In genomic region chr11:35827714-35828113, GRCm38 (mm10) we compare ENCODE assay signal across 23 mouse cellular contexts. TPM values are rescaled to one million over a fixed set of nuclear protein-coding genes. Genes with fewer than 3 reads are reported as not detected.
DNase-seq lines count a peak whose midpoint lies in the region; ATAC-seq and TF ChIP-seq lines count a peak whose summit lies in the region.
"Had no signal": no experiment of that assay in that cellular context is flagged by ENCODE, and none has a peak within 500 bp of the region (broad histone marks: within the 10 kb centered on the region; RNA-seq: fewer than 3 reads in every experiment).

No protein-coding gene starts in this region.

- no peak overlapping the region for H3K4me2 ChIP-seq in liver, postnatal 0 days (ENCODE audit: low read depth, low read length)
- no peak overlapping the region for H3K4me2 ChIP-seq in liver, embryonic 11.5 days
- no peak overlapping the region for H3K4me2 ChIP-seq in midbrain, embryonic 13.5 days (replicated peaks)
- H3K4me2 ChIP-seq: forebrain, embryonic 13.5 days; heart, embryonic 12.5 days; hindbrain, embryonic 15.5 days had no signal

- no peak for ATAC-seq in liver, postnatal 0 days
- ATAC-seq in liver, embryonic 11.5 days (replicated peaks; ENCODE audit: low FRiP score): no peak
- peak; percentile 70 for ATAC-seq in neutrophil, adult 5-6 weeks (ENCODE audit: extremely low read depth, insufficient number of reproducible peaks, low FRiP score, poor library complexity, severe bottlenecking)
- no peak for ATAC-seq in midbrain, embryonic 13.5 days
- ATAC-seq: forebrain, embryonic 13.5 days; forebrain, postnatal 0 days had no signal

- no peak for DNase-seq in liver, postnatal 0 days
- no peak for DNase-seq in liver, embryonic 11.5 days (ENCODE audit: low spot score)
- no peak for DNase-seq in urinary bladder, adult 2 months (ENCODE audit: low spot score)
- no peak for DNase-seq in left cerebral cortex, postnatal 14 days (ENCODE audit: low spot score in 2 of 2)
- DNase-seq: adrenal gland, postnatal 10 days; cerebellum, adult 18-20 months; cerebellum, adult 9-11 months; cerebellum, postnatal 36 days; forebrain, postnatal 0 days; heart, adult 2 months had no signal

- H3K27ac ChIP-seq in liver, postnatal 0 days (ENCODE audit: low read depth): 0 out of 2 replicates have a peak overlapping the region, but pooled peaks have one; percentile 24
- H3K27ac ChIP-seq in liver, embryonic 11.5 days (ENCODE audit: low read depth, low read length): no peak overlapping the region
- H3K27ac ChIP-seq in bone marrow macrophage, adult 2 months (ENCODE audit: insufficient read depth, low read depth, low read length): peak overlapping the region; percentile 27
- peak overlapping the region; percentile 22; the same call in 1 of the 2 replicates for H3K27ac ChIP-seq in macrophage
- no peak overlapping the region for H3K27ac ChIP-seq in midbrain, embryonic 13.5 days
- H3K27ac ChIP-seq: embryonic facial prominence, embryonic 10.5 days; forebrain, embryonic 13.5 days; heart, adult 2 months; hindbrain, embryonic 15.5 days had no signal

- no peak overlapping the region for H3K9ac ChIP-seq in liver, postnatal 0 days (replicated peaks)
- no peak overlapping the region for H3K9ac ChIP-seq in liver, embryonic 11.5 days (ENCODE audit: low read depth, low read length)
- H3K9ac ChIP-seq in midbrain, embryonic 13.5 days (replicated peaks): no peak overlapping the region
- H3K9ac ChIP-seq: forebrain, embryonic 13.5 days; forebrain, postnatal 0 days; heart, embryonic 12.5 days; hindbrain, embryonic 15.5 days had no signal

- TF ChIP-seq CTCF in liver, postnatal 0 days (IDR thresholded peaks at IDR 0.05; ENCODE audit: low read depth): no peak
- no peak for TF ChIP-seq CTCF in bone marrow macrophage, adult 2 months (IDR thresholded peaks at IDR 0.05; ENCODE audit: low read depth, low read length)

- peaks cover 43% of the 10 kb centered on the region for H3K79me2 ChIP-seq in macrophage (ENCODE audit: inconsistent target)

- peaks cover 76% of the 10 kb centered on the region for H3K36me3 ChIP-seq in liver, postnatal 0 days (replicated peaks; ENCODE audit: insufficient read depth, low read length)
- peaks cover 53% of the 10 kb centered on the region; the same call in 1 of the 2 replicates for H3K36me3 ChIP-seq in liver, embryonic 11.5 days (ENCODE audit: control insufficient read depth, insufficient read depth, low read length)
- peaks cover 88% of the 10 kb centered on the region for H3K36me3 ChIP-seq in macrophage (ENCODE audit: inconsistent target)
- peaks cover 78% of the 10 kb centered on the region for H3K36me3 ChIP-seq in midbrain, embryonic 13.5 days

- no peak for TF ChIP-seq POLR2A in bone marrow macrophage, adult 2 months (IDR thresholded peaks at IDR 0.05; ENCODE audit: borderline replicate concordance, low read depth, low read length)

- WGBS in liver, postnatal 0 days (ENCODE audit: insufficient replicate concordance): 68% methylated on average over 6 of the region's 6 CpGs
- 86% methylated on average over 6 of the region's 6 CpGs for WGBS in liver, embryonic 11.5 days
- WGBS in macrophage (ENCODE audit: missing documents): 15% methylated on average over 6 of the region's 6 CpGs
- WGBS in midbrain, embryonic 13.5 days: 95% methylated on average over 6 of the region's 6 CpGs

- no peaks in the 10 kb centered on the region for H3K4me1 ChIP-seq in liver, postnatal 0 days (ENCODE audit: insufficient read depth)
- peaks cover 4% of the 10 kb centered on the region for H3K4me1 ChIP-seq in liver, embryonic 11.5 days (replicated peaks; ENCODE audit: control insufficient read depth, insufficient read depth, low read length)
- peaks cover 24% of the 10 kb centered on the region for H3K4me1 ChIP-seq in bone marrow macrophage, adult 2 months (ENCODE audit: control insufficient read depth, insufficient read depth, low read length)
- H3K4me1 ChIP-seq in midbrain, embryonic 13.5 days (replicated peaks): peaks cover 7% of the 10 kb centered on the region

- no peak overlapping the region for H3K4me3 ChIP-seq in liver, postnatal 0 days (ENCODE audit: low read depth, low read length)
- no peak overlapping the region for H3K4me3 ChIP-seq in liver, embryonic 11.5 days (ENCODE audit: low read depth, low read length)
- no peak overlapping the region for H3K4me3 ChIP-seq in bone marrow macrophage, adult 2 months (ENCODE audit: insufficient read depth, low read length)
- H3K4me3 ChIP-seq in macrophage (ENCODE audit: inconsistent target): no peak overlapping the region
- no peak overlapping the region for H3K4me3 ChIP-seq in midbrain, embryonic 13.5 days (replicated peaks)
- H3K4me3 ChIP-seq: embryonic facial prominence, embryonic 10.5 days; forebrain, embryonic 13.5 days; heart, adult 2 months; heart, embryonic 12.5 days; hindbrain, embryonic 15.5 days had no signal

- intact Hi-C loops in left cerebral cortex, postnatal 14 days (cut with DNase I): no loop called here

- no peaks in the 10 kb centered on the region for H3K9me3 ChIP-seq in liver, postnatal 0 days (ENCODE audit: low read length)
- H3K9me3 ChIP-seq in liver, embryonic 11.5 days (ENCODE audit: control insufficient read depth, low read length): no peaks in the 10 kb centered on the region
- H3K9me3 ChIP-seq in midbrain, embryonic 13.5 days: no peaks in the 10 kb centered on the region
- H3K9me3 ChIP-seq: embryonic facial prominence, embryonic 10.5 days; forebrain, embryonic 13.5 days; heart, embryonic 12.5 days; hindbrain, embryonic 15.5 days had no signal

- TF ChIP-seq EP300 in liver, postnatal 0 days (IDR thresholded peaks at IDR 0.05; ENCODE audit: low read depth): no peak

- H3K27me3 ChIP-seq in liver, postnatal 0 days (ENCODE audit: insufficient read depth, low read length): no peaks in the 10 kb centered on the region
- H3K27me3 ChIP-seq in liver, embryonic 11.5 days (replicated peaks; ENCODE audit: control insufficient read depth, insufficient read depth, low read length): no peaks in the 10 kb centered on the region
- no peaks in the 10 kb centered on the region for H3K27me3 ChIP-seq in midbrain, embryonic 13.5 days
- H3K27me3 ChIP-seq: CH12.LX; forebrain, embryonic 13.5 days; heart, embryonic 12.5 days; hindbrain, embryonic 15.5 days had no signal

RNA-seq across cellular contexts. Expression of gene Rars, which starts 6.6 kb away (rescaled TPM):
- 26.9 and 28.3 TPM in 2 replicates for polyA plus RNA-seq in liver, postnatal 0 days (2015; fragmentation: Nextera tagmentation; extraction: Ambion mirVana)
- 137 and 141 TPM in 2 replicates for polyA plus RNA-seq in liver, embryonic 11.5 days (2014; fragmentation: Nextera tagmentation; extraction: Ambion mirVana)
- polyA plus RNA-seq in bone marrow macrophage, adult 2 months (2012; ENCODE audit: insufficient read depth, insufficient read length, missing spikeins): 37.2 and 41.5 TPM in 2 replicates
- total RNA-seq in macrophage (2018; cell fraction: chromatin; rRNA removed): 100 to 1,000 TPM in 10 of 26 experiments, 10 to 100 TPM in 16; 43.7 to 146 (median 96.7) TPM
- total RNA-seq in macrophage (2018; cell fraction: cytosol; rRNA removed): 10 to 100 TPM; 54.8 to 86.8 (median 67.8) TPM
- 100 to 1,000 TPM in 3 of 26 experiments, 10 to 100 TPM in 23; 39.7 to 131 (median 75.3) TPM for total RNA-seq in macrophage (2018; cell fraction: nucleus; rRNA removed)
- polyA plus RNA-seq in macrophage (2018): 56.1 to 122 TPM (median 102 TPM) in 3 replicates
- 40.3 and 49.7 TPM in 2 replicates for total RNA-seq in neutrophil, adult 5-6 weeks (2017)
- polyA plus RNA-seq in urinary bladder, adult 2 months (2012; rRNA removed): 49.7 and 52.7 TPM in 2 replicates
- 74.0 and 80.0 TPM in 2 replicates for polyA plus RNA-seq in midbrain, embryonic 13.5 days (2015; fragmentation: Nextera tagmentation; extraction: Ambion mirVana)
- total RNA-seq in left cerebral cortex, postnatal 14 days (2021): 10 to 100 TPM; 45.4 to 47.9 TPM

RNA-seq across cellular contexts. Expression of gene Fbll1, which starts 29.0 kb away (rescaled TPM):
- polyA plus RNA-seq in liver, postnatal 0 days (2015; fragmentation: Nextera tagmentation; extraction: Ambion mirVana): not detected in 2 replicates
- not detected in 2 replicates for polyA plus RNA-seq in liver, embryonic 11.5 days (2014; fragmentation: Nextera tagmentation; extraction: Ambion mirVana)
- not detected in 2 replicates for polyA plus RNA-seq in bone marrow macrophage, adult 2 months (2012; ENCODE audit: insufficient read depth, insufficient read length, missing spikeins)
- not detected for total RNA-seq in macrophage (2018; cell fraction: chromatin; rRNA removed)
- total RNA-seq in macrophage (2018; cell fraction: cytosol; rRNA removed): not detected
- total RNA-seq in macrophage (2018; cell fraction: nucleus; rRNA removed): not detected
- polyA plus RNA-seq in macrophage (2018): not detected in 3 replicates
- total RNA-seq in neutrophil, adult 5-6 weeks (2017): not detected in 2 replicates
- 0.07 TPM in 1 of 2 replicates, not detected in the other for polyA plus RNA-seq in urinary bladder, adult 2 months (2012; rRNA removed)
- 8.6 and 13.2 TPM in 2 replicates for polyA plus RNA-seq in midbrain, embryonic 13.5 days (2015; fragmentation: Nextera tagmentation; extraction: Ambion mirVana)
- total RNA-seq in left cerebral cortex, postnatal 14 days (2021): 10 to 100 TPM; 48.7 to 50.3 TPM
- total RNA-seq: CH12.LX; gastrocnemius, adult 8-10 months; gastrocnemius, postnatal 4 days; heart, adult 2 months; heart, postnatal 25 days had no signal
- polyA plus RNA-seq: heart, adult 2 months; heart, embryonic 12.5 days; heart, embryonic 16.5 days had no signal

RNA-seq across cellular contexts. Expression of gene Pank3, which starts 58.4 kb away (rescaled TPM):
- 4.8 and 5.5 TPM in 2 replicates for polyA plus RNA-seq in liver, postnatal 0 days (2015; fragmentation: Nextera tagmentation; extraction: Ambion mirVana)
- polyA plus RNA-seq in liver, embryonic 11.5 days (2014; fragmentation: Nextera tagmentation; extraction: Ambion mirVana): 11.0 and 11.7 TPM in 2 replicates
- polyA plus RNA-seq in bone marrow macrophage, adult 2 months (2012; ENCODE audit: insufficient read depth, insufficient read length, missing spikeins): 22.1 and 25.3 TPM in 2 replicates
- total RNA-seq in macrophage (2018; cell fraction: chromatin; rRNA removed): 10 to 100 TPM in 21 of 26 experiments, 1 to 10 TPM in 5; 7.1 to 21.9 (median 12.9) TPM
- total RNA-seq in macrophage (2018; cell fraction: cytosol; rRNA removed): 10 to 100 TPM; 28.9 to 63.4 (median 47.2) TPM
- total RNA-seq in macrophage (2018; cell fraction: nucleus; rRNA removed): 10 to 100 TPM; 20.1 to 56.8 (median 28.6) TPM
- polyA plus RNA-seq in macrophage (2018): 17.9 to 46.3 TPM (median 31.2 TPM) in 3 replicates
- total RNA-seq in neutrophil, adult 5-6 weeks (2017): 35.1 TPM in 2 replicates
- 16.7 and 17.9 TPM in 2 replicates for polyA plus RNA-seq in urinary bladder, adult 2 months (2012; rRNA removed)
- polyA plus RNA-seq in midbrain, embryonic 13.5 days (2015; fragmentation: Nextera tagmentation; extraction: Ambion mirVana): 22.4 and 23.6 TPM in 2 replicates
- total RNA-seq in left cerebral cortex, postnatal 14 days (2021): 10 to 100 TPM; 50.9 to 51.4 TPM

Comparison
In these comparisons a context has a peak if more than half of its experiments do, and no peak if none do; other contexts are left out.
1. H3K27ac ChIP-seq: peak in liver, postnatal 0 days (single experiment), bone marrow macrophage, adult 2 months (single experiment) and macrophage (single experiment); none in liver, embryonic 11.5 days (single experiment) and midbrain, embryonic 13.5 days (single experiment).